In genomic region chr10:69207981-69208630, GRCm38 (mm10) we compare ENCODE assay signal across 19 mouse cellular contexts. TPM values are rescaled to one million over a fixed set of nuclear protein-coding genes. Genes with fewer than 3 reads are reported as not detected.
A peak's percentile ranks its signal among the peaks of the same experiment; 100 is the strongest.
DNase-seq lines count a peak whose midpoint lies in the region; ATAC-seq lines count a peak whose summit lies in the region.
"Had no signal": no experiment of that assay in that cellular context is flagged by ENCODE, and none has a peak within 500 bp of the region (broad histone marks: within the 10 kb centered on the region; RNA-seq: fewer than 3 reads in every experiment).

No protein-coding gene starts in this region.

- 78% methylated on average over 15 of the region's 15 CpGs for WGBS in embryonic facial prominence, embryonic 14.5 days
- WGBS in limb, embryonic 13.5 days, result 75% methylated on average over 15 of the region's 15 CpGs

- peak; percentile 65 for ATAC-seq in embryonic facial prominence, embryonic 14.5 days (ENCODE audit: low read depth)
- peak; percentile 57 for ATAC-seq in limb, embryonic 13.5 days (ENCODE audit: low FRiP score, low read depth)
- no peak for ATAC-seq in cerebellum, adult (ENCODE audit: insufficient number of reproducible peaks, low FRiP score, low TSS enrichment)
- ATAC-seq: forebrain, embryonic 16.5 days; intestine, postnatal 0 days had no signal

- H3K9me3 ChIP-seq in embryonic facial prominence, embryonic 14.5 days (ENCODE audit: control insufficient read depth, low read length), result no peaks in the 10 kb centered on the region
- H3K9me3 ChIP-seq in limb, embryonic 13.5 days, result no peaks in the 10 kb centered on the region
- H3K9me3 ChIP-seq: midbrain, embryonic 10.5 days; neural tube, embryonic 13.5 days had no signal

- peak; percentile 63 to 72 for DNase-seq in heart, adult 18-20 months
- DNase-seq in heart, adult 8-10 months (ENCODE audit: low spot score), result no peak
- peak; percentile 16 for DNase-seq in 416B (ENCODE audit: low read depth)
- DNase-seq in embryonic facial prominence, embryonic 14.5 days (ENCODE audit: low spot score), result peak; percentile 86
- no peak for DNase-seq in kidney, adult 18-20 months
- DNase-seq: cerebellum, adult 11 months; cerebellum, postnatal 14 days; embryo, embryonic 11 days; kidney, postnatal 10 days; liver; lung, adult 2 months; lung, postnatal 36 days had no signal

- peaks cover 9% of the 10 kb centered on the region for H3K36me3 ChIP-seq in embryonic facial prominence, embryonic 14.5 days (ENCODE audit: control insufficient read depth, insufficient read depth, low read length)
- peaks cover 8% of the 10 kb centered on the region; the same call in 1 of the 2 replicates for H3K36me3 ChIP-seq in limb, embryonic 13.5 days
- H3K36me3 ChIP-seq: neural tube, embryonic 13.5 days had no signal

- H3K4me3 ChIP-seq in embryonic facial prominence, embryonic 14.5 days (ENCODE audit: low read depth, low read length), result no peak overlapping the region
- H3K4me3 ChIP-seq in limb, embryonic 13.5 days, result no peak overlapping the region
- H3K4me3 ChIP-seq: midbrain, embryonic 10.5 days; neural tube, embryonic 13.5 days had no signal

- peaks cover 7% of the 10 kb centered on the region for H3K4me1 ChIP-seq in embryonic facial prominence, embryonic 14.5 days (ENCODE audit: control insufficient read depth, insufficient read depth, low read length)
- peaks cover 13% of the 10 kb centered on the region for H3K4me1 ChIP-seq in limb, embryonic 13.5 days

- H3K4me2 ChIP-seq in embryonic facial prominence, embryonic 14.5 days (ENCODE audit: low read depth, low read length), result no peak overlapping the region
- H3K4me2 ChIP-seq in limb, embryonic 13.5 days (replicated peaks), result no peak overlapping the region
- H3K4me2 ChIP-seq: hindbrain, embryonic 14.5 days; neural tube, embryonic 13.5 days had no signal

- H3K9ac ChIP-seq in embryonic facial prominence, embryonic 14.5 days (ENCODE audit: low read depth, low read length), result no peak overlapping the region
- no peak overlapping the region for H3K9ac ChIP-seq in limb, embryonic 13.5 days
- H3K9ac ChIP-seq: hindbrain, embryonic 14.5 days; neural tube, embryonic 13.5 days had no signal

- no peak overlapping the region; the same call in 1 of the 2 replicates for H3K27ac ChIP-seq in embryonic facial prominence, embryonic 14.5 days (replicated peaks; ENCODE audit: low read depth, low read length)
- H3K27ac ChIP-seq in limb, embryonic 13.5 days, result no peak overlapping the region
- H3K27ac ChIP-seq: hindbrain, embryonic 14.5 days; midbrain, embryonic 10.5 days; neural tube, embryonic 13.5 days had no signal

- no peaks in the 10 kb centered on the region for H3K27me3 ChIP-seq in embryonic facial prominence, embryonic 14.5 days (replicated peaks; ENCODE audit: control insufficient read depth, insufficient read depth, low read length)
- no peaks in the 10 kb centered on the region for H3K27me3 ChIP-seq in limb, embryonic 13.5 days
- H3K27me3 ChIP-seq: neural tube, embryonic 13.5 days had no signal

RNA-seq across cellular contexts. Expression of gene A930033H14Rik, which starts 4.8 kb away (rescaled TPM):
- total RNA-seq in heart, adult 18-20 months (2021), result under 1 TPM; 0.72 to 0.85 TPM
- total RNA-seq in heart, adult 8-10 months (2022), result 1 to 10 TPM in 2 of 4 experiments, under 1 TPM in 2; 0.75 to 1.7 (median 1.1) TPM
- 2.5 and 3.1 TPM in 2 replicates for polyA plus RNA-seq in embryonic facial prominence, embryonic 14.5 days (2014; fragmentation: Nextera tagmentation; extraction: Ambion mirVana)
- polyA plus RNA-seq in limb, embryonic 13.5 days (2015; fragmentation: Nextera tagmentation; extraction: Ambion mirVana), result 2.7 and 3.1 TPM in 2 replicates

RNA-seq across cellular contexts. Expression of gene Rhobtb1, which starts 56.9 kb away (rescaled TPM):
- total RNA-seq in heart, adult 18-20 months (2021), result 100 to 1,000 TPM in 1 of 2 experiments, 10 to 100 TPM in 1; 98.0 to 172 TPM
- total RNA-seq in heart, adult 8-10 months (2022), result 100 to 1,000 TPM; 141 to 253 (median 172) TPM
- 27.7 and 28.0 TPM in 2 replicates for polyA plus RNA-seq in embryonic facial prominence, embryonic 14.5 days (2014; fragmentation: Nextera tagmentation; extraction: Ambion mirVana)
- 35.5 and 36.7 TPM in 2 replicates for polyA plus RNA-seq in limb, embryonic 13.5 days (2015; fragmentation: Nextera tagmentation; extraction: Ambion mirVana)

Comparison
In these comparisons a context has a peak if more than half of its experiments do, and no peak if none do; other contexts are left out.
1. DNase-seq: peak in heart, adult 18-20 months (2 of 2), 416B (single experiment) and embryonic facial prominence, embryonic 14.5 days (single experiment); none in heart, adult 8-10 months (single experiment) and kidney, adult 18-20 months (single experiment).